In genomic region chr7:141464603-141465201, GRCm38 (mm10) we compare ENCODE assay signal across 8 mouse cellular contexts. TPM values are rescaled to one million over a fixed set of nuclear protein-coding genes. Genes with fewer than 3 reads are reported as not detected.
DNase-seq lines count a peak whose midpoint lies in the region; ATAC-seq and TF ChIP-seq lines count a peak whose summit lies in the region.

No protein-coding gene starts in this region.

- H3K36me3 ChIP-seq in forebrain, embryonic 10.5 days (replicated peaks) = peaks cover 11% of the 10 kb centered on the region
- H3K36me3 ChIP-seq in liver, postnatal 0 days (replicated peaks; ENCODE audit: insufficient read depth, low read length) = peaks cover 7% of the 10 kb centered on the region
- H3K36me3 ChIP-seq in small intestine, adult 2 months (ENCODE audit: control insufficient read depth, insufficient read depth, low read length) = peaks cover 5% of the 10 kb centered on the region

- H3K27ac ChIP-seq in forebrain, embryonic 10.5 days = peak overlapping the region; percentile 8; the same call in 1 of the 2 replicates
- peak overlapping the region; percentile 31; the same call in 1 of the 2 replicates for H3K27ac ChIP-seq in liver, postnatal 0 days (ENCODE audit: low read depth)
- 0 out of 2 replicates have a peak overlapping the region, but pooled peaks have one; percentile 29 for H3K27ac ChIP-seq in small intestine, adult 2 months (ENCODE audit: insufficient read depth, low read depth, low read length)

- DNase-seq in lung, adult 18-20 months = peak; percentile 72 to 78
- DNase-seq in lung, postnatal 14 days = no peak
- DNase-seq in forebrain, embryonic 10.5 days (ENCODE audit: extremely low spot score, low spot score) = no peak
- peak; percentile 47 for DNase-seq in induced T-regulatory cell, adult 2 months (ENCODE audit: low read depth)
- peak; percentile 44 for DNase-seq in liver, postnatal 0 days
- no peak for DNase-seq in right cerebral cortex, adult 18-20 months

- no peak for TF ChIP-seq CTCF in liver, postnatal 0 days (IDR thresholded peaks at IDR 0.05; ENCODE audit: low read depth)
- no peak for TF ChIP-seq CTCF in small intestine, adult 2 months (IDR thresholded peaks at IDR 0.05; ENCODE audit: extremely low read depth, insufficient read length, insufficient replicate concordance, low read depth, low read length)

- H3K4me2 ChIP-seq in liver, postnatal 0 days (ENCODE audit: low read depth, low read length) = peak overlapping the region; percentile 40

- H3K4me3 ChIP-seq in forebrain, embryonic 10.5 days = peak overlapping the region; percentile 37
- H3K4me3 ChIP-seq in liver, postnatal 0 days (ENCODE audit: low read depth, low read length) = peak overlapping the region; percentile 3; the same call in 1 of the 2 replicates
- H3K4me3 ChIP-seq in small intestine, adult 2 months (ENCODE audit: low read depth, low read length) = peak overlapping the region; percentile 37

- TF ChIP-seq POLR2A in small intestine, adult 2 months (IDR thresholded peaks at IDR 0.05; ENCODE audit: low read depth, low read length) = no peak

- no peak for TF ChIP-seq EP300 in liver, postnatal 0 days (IDR thresholded peaks at IDR 0.05; ENCODE audit: low read depth)

- peak overlapping the region; percentile 12; the same call in 1 of the 2 replicates for H3K9ac ChIP-seq in liver, postnatal 0 days (replicated peaks)

- H3K4me1 ChIP-seq in forebrain, embryonic 10.5 days = peaks cover 86% of the 10 kb centered on the region
- peaks cover 49% of the 10 kb centered on the region for H3K4me1 ChIP-seq in liver, postnatal 0 days (ENCODE audit: insufficient read depth)
- peaks cover 46% of the 10 kb centered on the region for H3K4me1 ChIP-seq in small intestine, adult 2 months (ENCODE audit: control insufficient read depth, insufficient read depth, insufficient read length, low read length)

- H3K9me3 ChIP-seq in forebrain, embryonic 10.5 days = no peaks in the 10 kb centered on the region
- no peaks in the 10 kb centered on the region for H3K9me3 ChIP-seq in liver, postnatal 0 days (ENCODE audit: low read length)

- 2% methylated on average over 38 of the region's 38 CpGs for WGBS in forebrain, embryonic 10.5 days
- 10% methylated on average over 30 of the region's 38 CpGs for whole genome bisulfite sequencing in liver, postnatal 0 days (ENCODE audit: insufficient replicate concordance)
- 47% methylated on average over 38 of the region's 38 CpGs for WGBS in small intestine, adult 2 months

- peaks cover 75% of the 10 kb centered on the region for H3K27me3 ChIP-seq in forebrain, embryonic 10.5 days (ENCODE audit: poor library complexity, severe bottlenecking)
- peaks cover 48% of the 10 kb centered on the region for H3K27me3 ChIP-seq in liver, postnatal 0 days (ENCODE audit: insufficient read depth, low read length)
- H3K27me3 ChIP-seq in small intestine, adult 2 months (ENCODE audit: control insufficient read depth, insufficient read depth, low read length) = no peaks in the 10 kb centered on the region

- ATAC-seq in liver, postnatal 0 days = no peak
- ATAC-seq in frontal cortex, adult (ENCODE audit: low TSS enrichment) = no peak

RNA-seq across cellular contexts. Expression of gene Cd151, which starts 2.5 kb away (rescaled TPM):
- polyA plus RNA-seq in forebrain, embryonic 10.5 days (2016; fragmentation: Nextera tagmentation; extraction: Ambion mirVana) = 15.2 and 17.7 TPM in 2 replicates
- polyA plus RNA-seq in liver, postnatal 0 days (2015; fragmentation: Nextera tagmentation; extraction: Ambion mirVana) = 5.1 and 6.6 TPM in 2 replicates
- 209 and 414 TPM in 2 replicates for polyA plus RNA-seq in small intestine, adult 2 months (2012; rRNA removed)

RNA-seq across cellular contexts. Expression of gene Cracr2b, which starts 3.8 kb away (rescaled TPM):
- 6.2 and 7.3 TPM in 2 replicates for polyA plus RNA-seq in forebrain, embryonic 10.5 days (2016; fragmentation: Nextera tagmentation; extraction: Ambion mirVana)
- 6.3 and 7.3 TPM in 2 replicates for polyA plus RNA-seq in liver, postnatal 0 days (2015; fragmentation: Nextera tagmentation; extraction: Ambion mirVana)
- 32.6 and 57.1 TPM in 2 replicates for polyA plus RNA-seq in small intestine, adult 2 months (2012; rRNA removed)

RNA-seq across cellular contexts. Expression of gene Pnpla2, which starts 9.7 kb away (rescaled TPM):
- 15.9 and 18.2 TPM in 2 replicates for polyA plus RNA-seq in forebrain, embryonic 10.5 days (2016; fragmentation: Nextera tagmentation; extraction: Ambion mirVana)
- 47.1 and 51.3 TPM in 2 replicates for polyA plus RNA-seq in liver, postnatal 0 days (2015; fragmentation: Nextera tagmentation; extraction: Ambion mirVana)
- polyA plus RNA-seq in small intestine, adult 2 months (2012; rRNA removed) = 86.0 and 319 TPM in 2 replicates

RNA-seq across cellular contexts. Expression of gene Polr2l, which starts 10.2 kb away (rescaled TPM):
- polyA plus RNA-seq in forebrain, embryonic 10.5 days (2016; fragmentation: Nextera tagmentation; extraction: Ambion mirVana) = 87.0 and 95.7 TPM in 2 replicates
- 41.8 and 45.1 TPM in 2 replicates for polyA plus RNA-seq in liver, postnatal 0 days (2015; fragmentation: Nextera tagmentation; extraction: Ambion mirVana)
- polyA plus RNA-seq in small intestine, adult 2 months (2012; rRNA removed) = 29.9 and 30.2 TPM in 2 replicates

RNA-seq across cellular contexts. Expression of gene Tspan4, which starts 10.3 kb away (rescaled TPM):
- polyA plus RNA-seq in forebrain, embryonic 10.5 days (2016; fragmentation: Nextera tagmentation; extraction: Ambion mirVana) = 31.4 and 37.9 TPM in 2 replicates
- polyA plus RNA-seq in liver, postnatal 0 days (2015; fragmentation: Nextera tagmentation; extraction: Ambion mirVana) = 72.2 and 77.0 TPM in 2 replicates
- polyA plus RNA-seq in small intestine, adult 2 months (2012; rRNA removed) = 15.7 and 16.1 TPM in 2 replicates

Comparison
In these comparisons a context has a peak if more than half of its experiments do, and no peak if none do; other contexts are left out.
1. DNase-seq: peak in lung, adult 18-20 months (2 of 2), induced T-regulatory cell, adult 2 months (single experiment) and liver, postnatal 0 days (single experiment); none in lung, postnatal 14 days (single experiment), forebrain, embryonic 10.5 days (single experiment) and right cerebral cortex, adult 18-20 months (single experiment).
2. RNA of gene Cd151, which starts 2.5 kb away (polyA plus RNA-seq): 209 to 414 TPM in small intestine, adult 2 months; 15.2 to 17.7 TPM in forebrain, embryonic 10.5 days and 5.1 to 6.6 TPM in liver, postnatal 0 days; every median in the first group is over 10 times any median in the second.
3. Peak in every context shown above with its lines, with median percentiles within 50 percentile points of each other: H3K27ac ChIP-seq and H3K4me3 ChIP-seq.